Mouse (Mus musculus): ENCODE data around the gene Fmo2.

GRCm38 (mm10) chr1:162859996-162860605 is 38.4 kb downstream of the Fmo2 start:
- TF ChIP-seq CTCF (IDR thresholded peaks at IDR 0.05; ENCODE audit: low read depth): no peak
- TF ChIP-seq EP300 (optimal IDR thresholded peaks at IDR 0.05): no peak

All from stomach, postnatal 0 days (tissue).